Mouse (Mus musculus) liver, postnatal 0 days (tissue): ENCODE measurements at regions not wholly inside any gene's neighbourhood (a gene's known extent, or its start where the extent isn't known, plus 50 kb on each side); places are given as distances from the start of the nearest gene placed in this dataset.

Experiments used
- CTCF ChIP-seq: sonication (generic); IDR thresholded peaks from 2 replicates; pipeline ENCODE4 v1.5.1; 2016; ENCODE audit warnings: antibody characterized with exemption, low read depth
- EP300 ChIP-seq: IDR thresholded peaks from 2 replicates; pipeline ENCODE4 v1.6.1; 2016; ENCODE audit warnings: antibody characterized with exemption, low read depth, mild to moderate bottlenecking

DNA sequence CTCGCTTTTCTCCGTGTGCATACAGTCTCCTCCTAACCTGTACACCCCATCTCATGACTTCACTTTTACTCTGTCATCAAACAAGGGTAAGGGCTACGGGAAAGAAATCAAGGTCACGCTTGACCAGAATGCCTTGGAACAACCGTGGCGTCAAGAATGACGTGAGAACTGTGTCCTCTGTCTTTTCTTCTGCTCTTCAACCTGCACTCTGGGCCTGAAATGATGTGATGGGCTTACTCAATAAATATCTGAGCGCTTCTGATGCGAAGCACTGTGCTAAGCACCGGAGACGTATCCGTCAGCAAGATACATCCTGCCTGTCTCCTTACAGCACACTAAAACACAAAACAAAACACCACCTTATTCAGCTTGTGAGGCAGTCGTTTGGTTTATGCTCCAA lies 185.8 kb upstream of the Mkln1 start:
- no peak for TF ChIP-seq CTCF
- TF ChIP-seq EP300: no peak
